ENCODE assay signal across 9 mouse cellular contexts in genomic region chr8:121905420-121905819, GRCm38 (mm10). TPM values are rescaled to one million over a fixed set of nuclear protein-coding genes. Genes with fewer than 3 reads are reported as not detected.
A peak's percentile ranks its signal among the peaks of the same experiment; 100 is the strongest.
DNase-seq lines count a peak whose midpoint lies in the region; ATAC-seq lines count a peak whose summit lies in the region.
"Had no signal": no experiment of that assay in that cellular context is flagged by ENCODE, and none has a peak within 500 bp of the region (broad histone marks: within the 10 kb centered on the region; RNA-seq: fewer than 3 reads in every experiment).

No protein-coding gene starts in this region.

- H3K36me3 ChIP-seq in neural tube, embryonic 11.5 days (ENCODE audit: control insufficient read depth, insufficient read depth, low read length) = no peaks in the 10 kb centered on the region
- peaks cover 48% of the 10 kb centered on the region for H3K36me3 ChIP-seq in liver, embryonic 13.5 days

- peaks cover 16% of the 10 kb centered on the region for H3K4me1 ChIP-seq in neural tube, embryonic 11.5 days (ENCODE audit: control insufficient read depth, insufficient read depth, low read length)
- H3K4me1 ChIP-seq in liver, embryonic 13.5 days (replicated peaks) = peaks cover 86% of the 10 kb centered on the region

- H3K27me3 ChIP-seq in neural tube, embryonic 11.5 days (ENCODE audit: control insufficient read depth, insufficient read depth, low read length) = no peaks in the 10 kb centered on the region
- no peaks in the 10 kb centered on the region for H3K27me3 ChIP-seq in liver, embryonic 13.5 days

- H3K27ac ChIP-seq in neural tube, embryonic 11.5 days (ENCODE audit: low read depth, low read length) = no peak overlapping the region
- peak overlapping the region; percentile 82 for H3K27ac ChIP-seq in liver, embryonic 13.5 days

- 82% methylated on average over 1 of the region's 1 CpGs for WGBS in neural tube, embryonic 11.5 days
- WGBS in liver, embryonic 13.5 days (ENCODE audit: insufficient replicate concordance) = 50% methylated on average over 1 of the region's 1 CpGs

- H3K4me2 ChIP-seq in neural tube, embryonic 11.5 days (ENCODE audit: low read depth) = peak overlapping the region; percentile 95
- H3K4me2 ChIP-seq in liver, embryonic 13.5 days = peak overlapping the region; percentile 79

- ATAC-seq in neural tube, embryonic 11.5 days (ENCODE audit: insufficient read depth, low FRiP score, low TSS enrichment) = no peak
- ATAC-seq in liver, embryonic 13.5 days (ENCODE audit: low read depth) = no peak
- ATAC-seq in megakaryocyte-erythroid progenitor cell, adult 5-6 weeks (replicated peaks; ENCODE audit: low FRiP score, low TSS enrichment, poor library complexity, severe bottlenecking) = no peak

- H3K9me3 ChIP-seq in neural tube, embryonic 11.5 days (ENCODE audit: control insufficient read depth, low read length) = no peaks in the 10 kb centered on the region
- H3K9me3 ChIP-seq in liver, embryonic 13.5 days (replicated peaks) = no peaks in the 10 kb centered on the region

- H3K9ac ChIP-seq in neural tube, embryonic 11.5 days (ENCODE audit: low read length) = no peak overlapping the region; the same call in 1 of the 2 replicates
- H3K9ac ChIP-seq in liver, embryonic 13.5 days = peak overlapping the region; percentile 94

- peak overlapping the region; percentile 78; the same call in 1 of the 2 replicates for H3K4me3 ChIP-seq in neural tube, embryonic 11.5 days (ENCODE audit: low read depth, low read length)
- H3K4me3 ChIP-seq in liver, embryonic 13.5 days (replicated peaks) = peak overlapping the region; percentile 96

- DNase-seq in cerebellum, adult 8-10 months = peak; percentile 23
- no peak for DNase-seq in cerebellum, postnatal 10 days
- DNase-seq in neural tube, embryonic 11.5 days (ENCODE audit: low spot score) = no peak
- no peak for DNase-seq in neural tube, embryonic 10.5 days (ENCODE audit: extremely low spot score, low spot score)
- no peak for DNase-seq in liver, embryonic 13.5 days
- DNase-seq in right cerebral cortex, postnatal 10 days (ENCODE audit: low spot score in 2 of 2) = no peak
- DNase-seq in thymus, postnatal 10 days (ENCODE audit: low spot score in 2 of 2) = no peak
- DNase-seq: right cerebral cortex, postnatal 4 days had no signal

RNA-seq across cellular contexts. Expression of gene Slc7a5, which starts 2.1 kb away (rescaled TPM):
- polyA plus RNA-seq in neural tube, embryonic 11.5 days (2014; fragmentation: Nextera tagmentation; extraction: Ambion mirVana) = 37.3 and 38.1 TPM in 2 replicates
- 32.2 and 37.5 TPM in 2 replicates for polyA plus RNA-seq in liver, embryonic 13.5 days (2015; fragmentation: Nextera tagmentation; extraction: Ambion mirVana)
- total RNA-seq in megakaryocyte-erythroid progenitor cell, adult 5-6 weeks (2014; fragmentation: Nextera tagmentation) = 78.1 and 90.0 TPM in 2 replicates
- 23.6 and 43.1 TPM in 2 replicates for total RNA-seq in megakaryocyte-erythroid progenitor cell, adult 5-6 weeks (2017)

RNA-seq across cellular contexts. Expression of gene Car5a, which starts 39.3 kb away (rescaled TPM):
- polyA plus RNA-seq in neural tube, embryonic 11.5 days (2014; fragmentation: Nextera tagmentation; extraction: Ambion mirVana) = not detected in 2 replicates
- polyA plus RNA-seq in liver, embryonic 13.5 days (2015; fragmentation: Nextera tagmentation; extraction: Ambion mirVana) = 0.88 and 1.1 TPM in 2 replicates
- total RNA-seq in megakaryocyte-erythroid progenitor cell, adult 5-6 weeks (2014; fragmentation: Nextera tagmentation) = not detected in 2 replicates
- not detected in 2 replicates for total RNA-seq in megakaryocyte-erythroid progenitor cell, adult 5-6 weeks (2017)

RNA-seq across cellular contexts. Expression of gene Banp, which starts 44.1 kb away (rescaled TPM):
- polyA plus RNA-seq in neural tube, embryonic 11.5 days (2014; fragmentation: Nextera tagmentation; extraction: Ambion mirVana) = 60.6 and 61.4 TPM in 2 replicates
- polyA plus RNA-seq in liver, embryonic 13.5 days (2015; fragmentation: Nextera tagmentation; extraction: Ambion mirVana) = 14.5 and 18.1 TPM in 2 replicates
- total RNA-seq in megakaryocyte-erythroid progenitor cell, adult 5-6 weeks (2014; fragmentation: Nextera tagmentation) = 18.4 and 22.9 TPM in 2 replicates
- total RNA-seq in megakaryocyte-erythroid progenitor cell, adult 5-6 weeks (2017) = 10.8 and 17.3 TPM in 2 replicates
